Mouse (Mus musculus): ENCODE results near the gene Nr4a3.

GRCm38 (mm10) chr4:48066676-48067075 lies 21.7 kb downstream of the Nr4a3 start:
- TF ChIP-seq POLR2A (IDR thresholded peaks at IDR 0.05; ENCODE audit: low read depth, low read length) (no peak), CTCF (IDR thresholded peaks at IDR 0.05; ENCODE audit: borderline replicate concordance, insufficient read depth, low read length) (no peak)
